Mouse (Mus musculus) cerebellum, postnatal 36 days (tissue): ENCODE results near the gene Thbs1.

Experiments used
- DNase-seq, 2 experiments: peaks; one replicate each; pipeline ENCODE4 v3.0.0; 2021 to 2022; ENCODE audit warnings: mixed read lengths in 2 of 2

The Thbs1 gene

GRCm38 (mm10) chr2:118149855-118150563 lies 38.3 kb downstream of the Thbs1 start:
- DNase-seq, result peak; percentile 81 to 86

- DNase-seq, result no peak
Observed at GRCm38 (mm10) chr2:118158095-118158494, 46.4 kb downstream of the Thbs1 start.

GRCm38 (mm10) chr2:118159126-118159525 lies 47.5 kb downstream of the Thbs1 start:
- no peak for DNase-seq

- DNase-seq, result no peak
Observed at GRCm38 (mm10) chr2:118160547-118160946, 48.9 kb downstream of the Thbs1 start.

- no peak for DNase-seq
Observed at GRCm38 (mm10) chr2:118160991-118161390, 49.3 kb downstream of the Thbs1 start.

GRCm38 (mm10) chr2:118162486-118162885 lies 50.8 kb downstream of the Thbs1 start:
- no peak for DNase-seq

GRCm38 (mm10) chr2:118164137-118164536 lies 52.5 kb downstream of the Thbs1 start:
- no peak for DNase-seq

- no peak for DNase-seq
Observed at GRCm38 (mm10) chr2:118165691-118166090, 54.0 kb downstream of the Thbs1 start.

GRCm38 (mm10) chr2:118167731-118168130 lies 56.1 kb downstream of the Thbs1 start:
- no peak for DNase-seq

GRCm38 (mm10) chr2:118168225-118168624 lies 56.5 kb downstream of the Thbs1 start:
- DNase-seq, result no peak

GRCm38 (mm10) chr2:118174558-118175383 lies 63.1 kb downstream of the Thbs1 start:
- DNase-seq, result no peak
